Mouse (Mus musculus) midbrain, postnatal 0 days (tissue): ENCODE results near the gene Foxo3. TPM values are rescaled to one million over a fixed set of nuclear protein-coding genes. Genes with fewer than 3 reads are reported as not detected.

Experiments used
- ATAC-seq: fragments of 200-750 bp; cut with Nextera tagmentation; 2 replicates; pipeline ENCODE4 v1.8.0; 2017; ENCODE audit warnings: moderate number of reproducible peaks, mild to moderate bottlenecking, moderate TSS enrichment, moderate library complexity; ENCODE audit not compliant: low FRiP score
- DNase-seq: peaks from one replicate; pipeline ENCODE4 v3.0.0-alpha.2; 2015; ENCODE audit warnings: low spot score
- H3K27ac ChIP-seq: fragments of 300-500 bp; sonication (generic); 2 replicates; pipeline ENCODE4 v1.5.1; 2014; ENCODE audit warnings: low read depth, mild to moderate bottlenecking, low read length, mixed read lengths
- H3K27me3 ChIP-seq: fragments of 300-500 bp; sonication (generic); 2 replicates; pipeline ENCODE4 v1.6.1; 2014; ENCODE audit warnings: low read length, control low read depth, mixed read lengths; ENCODE audit not compliant: insufficient read depth
- H3K36me3 ChIP-seq: fragments of 300-500 bp; sonication (generic); 2 replicates; pipeline ENCODE4 v1.6.1; 2014; ENCODE audit warnings: low read length, control low read depth, mixed read lengths; ENCODE audit not compliant: insufficient read depth
- H3K4me1 ChIP-seq: fragments of 300-500 bp; sonication (generic); 2 replicates; pipeline ENCODE4 v1.6.1; 2014; ENCODE audit warnings: mild to moderate bottlenecking, control low read depth, antibody characterized with exemption, low read length, mixed read lengths; ENCODE audit not compliant: insufficient read depth
- H3K4me2 ChIP-seq: fragments of 300-500 bp; sonication (generic); 2 replicates; pipeline ENCODE4 v1.6.1; 2014; ENCODE audit warnings: low read depth, mild to moderate bottlenecking, low read length, mixed read lengths; ENCODE audit not compliant: poor library complexity, severe bottlenecking
- H3K4me3 ChIP-seq: fragments of 300-500 bp; sonication (generic); 2 replicates; pipeline ENCODE4 v1.5.1; 2014; ENCODE audit warnings: low read depth, mild to moderate bottlenecking, low read length, moderate library complexity
- H3K9ac ChIP-seq: fragments of 300-500 bp; sonication (generic); replicated peaks from 2 replicates; pipeline ENCODE4 v1.6.1; 2014; ENCODE audit warnings: mild to moderate bottlenecking, low read length, moderate library complexity, mixed read lengths; ENCODE audit not compliant: poor library complexity, severe bottlenecking
- H3K9me3 ChIP-seq: fragments of 300-500 bp; sonication (generic); 2 replicates; pipeline ENCODE4 v1.6.1; 2016; ENCODE audit warnings: low read length, control low read depth
- CTCF ChIP-seq: IDR thresholded peaks from 2 replicates; pipeline ENCODE4 v1.5.1; 2016; ENCODE audit warnings: antibody characterized with exemption, mild to moderate bottlenecking
- WGBS: fragments of 180-500 bp; shearing (Covaris S2); extraction: QIAGEN DNeasy Blood & Tissue Kit; methylation state at CpG from one replicate; pipeline ENCODE4 v1.1.7; 2014; 5-methylcytosine and 5-hydroxymethylcytosine counted together
- polyA plus RNA-seq: library from polyadenylated mRNA; unstranded; fragments of >200 nt; fragmentation: Nextera tagmentation; extraction: Ambion mirVana; gene quantifications from 2 replicates; pipeline ENCODE4 v1.2.1, GENCODE M21; 2015
- total RNA-seq: library from RNA; depleted of rRNA; stranded (reverse); fragments of >200 nt; gene quantifications from 2 replicates; pipeline ENCODE4 v1.2.3, GENCODE M21; 2014

Gene Foxo3
- total and polyA plus RNA-seq, 2 experiments from 2014 or later = 6.6 to 42.9 TPM

- no peak for TF ChIP-seq CTCF
- 85% methylated on average over 6 of the region's 6 CpGs for WGBS
- DNase-seq = no peak
Measured at GRCm38 (mm10) chr10:42239810-42240111, 36.8 kb downstream of the Foxo3 start.

DNA sequence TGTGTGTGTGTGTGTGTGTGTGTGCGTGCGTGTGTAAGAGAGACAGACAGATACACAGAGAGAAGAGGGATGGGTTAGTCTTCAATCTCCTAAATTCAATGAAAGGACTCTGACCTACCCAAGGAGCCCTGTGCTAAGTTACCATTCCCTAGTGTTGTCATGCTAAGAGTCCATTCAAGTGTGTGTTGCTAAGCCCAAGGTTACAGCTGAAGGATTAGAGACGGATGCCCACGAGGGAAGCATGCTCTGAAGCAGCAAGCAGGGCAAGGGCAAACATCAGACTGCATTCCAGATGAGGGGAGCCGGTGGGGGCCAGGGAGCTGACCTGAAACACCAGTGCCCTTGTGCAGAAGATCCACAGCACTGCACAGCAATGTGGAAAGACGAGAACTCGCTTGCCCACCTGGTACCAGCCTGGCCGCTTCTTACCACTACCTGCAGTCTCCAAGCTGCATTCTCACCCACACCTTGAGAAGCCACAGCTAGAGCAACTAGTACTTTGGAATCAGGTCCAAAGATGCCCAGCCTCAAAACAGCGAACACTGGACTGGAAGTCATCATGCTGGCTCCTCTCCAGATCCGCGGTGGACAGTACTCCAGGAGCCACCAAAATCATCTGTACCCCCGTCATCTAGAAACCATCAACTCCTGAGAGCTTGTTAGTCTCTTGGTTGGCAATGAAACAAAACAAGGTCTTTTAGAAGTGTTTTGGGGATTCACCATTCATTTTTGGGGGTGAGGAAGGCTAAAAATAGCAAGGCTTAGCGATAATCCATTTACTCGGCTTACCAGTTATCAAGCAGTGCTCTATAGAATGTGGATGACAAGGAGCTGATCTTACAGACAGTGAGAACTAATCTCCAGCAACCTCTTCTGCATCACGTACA, 37.4 kb downstream of the Foxo3 start:
- Histone ChIP-seq H3K27ac (no peak overlapping the region), H3K4me1 (no peaks in the 10 kb centered on the region), H3K9ac (no peak overlapping the region), H3K27me3 (no peaks in the 10 kb centered on the region), H3K4me3 (no peak overlapping the region), H3K9me3 (no peaks in the 10 kb centered on the region), H3K4me2 (no peak overlapping the region), H3K36me3 (no peaks in the 10 kb centered on the region)
- no peak for TF ChIP-seq CTCF
- no peak for ATAC-seq
- no peak for DNase-seq
- WGBS = 67% methylated on average over 15 of the region's 15 CpGs

More at GRCm38 (mm10) chr10:42239810-42240111, 36.8 kb downstream of the Foxo3 start:
- ATAC-seq = no peak
- H3K9me3 ChIP-seq = no peaks in the 10 kb centered on the region
- no peaks in the 10 kb centered on the region for H3K36me3 ChIP-seq
- H3K27ac ChIP-seq = no peak overlapping the region
- no peak overlapping the region for H3K9ac ChIP-seq
- no peak overlapping the region for H3K4me3 ChIP-seq
- no peaks in the 10 kb centered on the region for H3K4me1 ChIP-seq
- H3K27me3 ChIP-seq = no peaks in the 10 kb centered on the region
- no peak overlapping the region for H3K4me2 ChIP-seq

DNA sequence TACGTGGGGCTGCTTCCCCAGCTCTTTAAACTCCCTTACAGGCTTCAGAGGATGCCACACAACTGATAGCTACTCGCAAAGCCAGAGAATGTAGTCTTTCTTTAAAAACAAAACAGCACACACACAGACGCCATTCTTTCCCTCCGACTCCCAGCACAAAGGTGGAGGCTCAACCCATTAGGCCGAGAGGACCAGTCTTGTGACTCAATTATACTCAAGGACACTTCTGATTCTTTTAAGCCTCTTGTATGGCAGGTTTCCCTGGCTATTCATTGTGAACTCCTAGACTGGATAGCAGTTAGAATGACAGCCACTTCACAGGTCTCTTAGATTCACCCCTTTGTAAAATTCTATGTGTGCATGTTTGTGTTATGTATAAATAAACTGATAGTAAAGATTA, 38.3 kb downstream of the Foxo3 start:
- Histone ChIP-seq H3K27ac (no peak overlapping the region), H3K36me3 (no peaks in the 10 kb centered on the region), H3K4me2 (no peak overlapping the region), H3K4me1 (no peaks in the 10 kb centered on the region), H3K27me3 (no peaks in the 10 kb centered on the region), H3K9me3 (no peaks in the 10 kb centered on the region), H3K4me3 (no peak overlapping the region), H3K9ac (no peak overlapping the region)
- no peak for TF ChIP-seq CTCF
- ATAC-seq = no peak
- no peak for DNase-seq
- 49% methylated on average over 5 of the region's 5 CpGs for WGBS

GRCm38 (mm10) chr10:42237556-42237955, 39.0 kb downstream of the Foxo3 start:
- 94% methylated on average over 4 of the region's 4 CpGs for WGBS
- no peaks in the 10 kb centered on the region for H3K27me3 ChIP-seq
- no peaks in the 10 kb centered on the region for H3K4me1 ChIP-seq
- DNase-seq (no peak), ATAC-seq (no peak)
- no peak for TF ChIP-seq CTCF
- no peak overlapping the region for H3K4me2 ChIP-seq
- H3K27ac ChIP-seq = no peak overlapping the region
- H3K36me3 ChIP-seq = no peaks in the 10 kb centered on the region
- no peak overlapping the region for H3K4me3 ChIP-seq
- H3K9me3 ChIP-seq = no peaks in the 10 kb centered on the region
- no peak overlapping the region for H3K9ac ChIP-seq

GRCm38 (mm10) chr10:42235321-42235720, 41.2 kb downstream of the Foxo3 start:
- no peaks in the 10 kb centered on the region for H3K9me3 ChIP-seq
- H3K4me2 ChIP-seq = no peak overlapping the region
- DNase-seq (no peak), ATAC-seq (no peak)
- H3K27me3 ChIP-seq = no peaks in the 10 kb centered on the region
- no peak for TF ChIP-seq CTCF
- 88% methylated on average over 6 of the region's 6 CpGs for WGBS
- no peaks in the 10 kb centered on the region for H3K4me1 ChIP-seq
- no peak overlapping the region for H3K4me3 ChIP-seq
- no peak overlapping the region for H3K9ac ChIP-seq
- no peak overlapping the region for H3K27ac ChIP-seq
- H3K36me3 ChIP-seq = no peaks in the 10 kb centered on the region

GRCm38 (mm10) chr10:42232977-42233376, 43.6 kb downstream of the Foxo3 start:
- H3K27ac ChIP-seq = no peak overlapping the region
- no peak overlapping the region for H3K4me3 ChIP-seq
- no peak for DNase-seq
- no peaks in the 10 kb centered on the region for H3K4me1 ChIP-seq
- H3K9me3 ChIP-seq = no peaks in the 10 kb centered on the region
- ATAC-seq = no peak
- H3K36me3 ChIP-seq = no peaks in the 10 kb centered on the region
- H3K9ac ChIP-seq = no peak overlapping the region
- no peak overlapping the region for H3K4me2 ChIP-seq
- 81% methylated on average over 11 of the region's 11 CpGs for WGBS
- no peaks in the 10 kb centered on the region for H3K27me3 ChIP-seq
- TF ChIP-seq CTCF = no peak
